Mouse (Mus musculus) E14TG2a.4 (cell line): ENCODE results near the gene Lin7c.

Experiments
- CTCF ChIP-seq: conservative IDR thresholded peaks from 2 replicates; pipeline ENCODE4 v1.5.1; 2014; ENCODE audit warnings: low read length
- NANOG ChIP-seq: IDR thresholded peaks from 2 replicates; pipeline ENCODE4 v1.6.1; 2014; ENCODE audit warnings: borderline replicate concordance, low read length, mixed read lengths

GRCm38 (mm10) chr2:109922306-109922705 is 31.7 kb downstream of the Lin7c start:
- no peak for TF ChIP-seq NANOG
- no peak for TF ChIP-seq CTCF
